Mouse (Mus musculus) stomach, embryonic 14.5 days (tissue): ENCODE measurements around the gene Lrrc74b. TPM values are rescaled to one million over a fixed set of nuclear protein-coding genes. Genes with fewer than 3 reads are reported as not detected.

ENCODE experiments used
- ATAC-seq: fragments of 200-750 bp; cut with Nextera tagmentation; 2 replicates; pipeline ENCODE4 v1.8.0; 2017; ENCODE audit warnings: low read depth, moderate TSS enrichment; ENCODE audit not compliant: insufficient number of reproducible peaks, insufficient read depth, low FRiP score
- H3K27ac ChIP-seq: fragments of 300-500 bp; sonication (generic); 2 replicates; pipeline ENCODE4 v1.5.1; 2014; ENCODE audit warnings: mild to moderate bottlenecking, low read length, moderate library complexity, mixed read lengths
- H3K27me3 ChIP-seq: fragments of 300-500 bp; sonication (generic); 2 replicates; pipeline ENCODE4 v1.6.1; 2014; ENCODE audit warnings: low read length, control low read depth, mixed read lengths; ENCODE audit not compliant: control insufficient read depth, insufficient read depth
- H3K36me3 ChIP-seq: fragments of 300-500 bp; sonication (generic); 2 replicates; pipeline ENCODE4 v1.6.1; 2014; ENCODE audit warnings: mild to moderate bottlenecking, control low read depth, low read length, moderate library complexity, mixed read lengths; ENCODE audit not compliant: control insufficient read depth, insufficient read depth
- H3K4me1 ChIP-seq: fragments of 300-500 bp; sonication (generic); 2 replicates; pipeline ENCODE4 v1.6.1; 2014; ENCODE audit warnings: low read length, control low read depth, mixed read lengths; ENCODE audit not compliant: control insufficient read depth, insufficient read depth
- H3K4me2 ChIP-seq: fragments of 300-500 bp; sonication (generic); replicated peaks from 2 replicates; pipeline ENCODE4 v1.6.1; 2014; ENCODE audit warnings: low read depth, low read length, control low read depth
- H3K4me3 ChIP-seq: fragments of 300-500 bp; sonication (generic); 2 replicates; pipeline ENCODE4 v1.5.1; 2014; ENCODE audit warnings: low read depth, low read length, control low read depth
- H3K9ac ChIP-seq: fragments of 300-500 bp; sonication (generic); replicated peaks from 2 replicates; pipeline ENCODE4 v1.6.1; 2014; ENCODE audit warnings: low read depth, mild to moderate bottlenecking, control low read depth, low read length, moderate library complexity, mixed read lengths
- H3K9me3 ChIP-seq: fragments of 300-500 bp; sonication (generic); 2 replicates; pipeline ENCODE4 v1.6.1; 2016; ENCODE audit warnings: low read depth, low read length, control low read depth; ENCODE audit not compliant: control insufficient read depth
- WGBS: fragments of 180-500 bp; shearing (Covaris S2); extraction: QIAGEN DNeasy Blood & Tissue Kit; methylation state at CpG from one replicate; pipeline ENCODE4 v1.1.7; 2014; 5-methylcytosine and 5-hydroxymethylcytosine counted together
- polyA plus RNA-seq: library from polyadenylated mRNA; unstranded; fragments of >200 nt; fragmentation: Nextera tagmentation; extraction: Ambion mirVana; gene quantifications from 2 replicates; pipeline ENCODE4 v1.2.1, GENCODE M21; 2014

Gene Lrrc74b
- polyA plus RNA-seq = 0.27 and 0.35 TPM in 2 replicates

DNA sequence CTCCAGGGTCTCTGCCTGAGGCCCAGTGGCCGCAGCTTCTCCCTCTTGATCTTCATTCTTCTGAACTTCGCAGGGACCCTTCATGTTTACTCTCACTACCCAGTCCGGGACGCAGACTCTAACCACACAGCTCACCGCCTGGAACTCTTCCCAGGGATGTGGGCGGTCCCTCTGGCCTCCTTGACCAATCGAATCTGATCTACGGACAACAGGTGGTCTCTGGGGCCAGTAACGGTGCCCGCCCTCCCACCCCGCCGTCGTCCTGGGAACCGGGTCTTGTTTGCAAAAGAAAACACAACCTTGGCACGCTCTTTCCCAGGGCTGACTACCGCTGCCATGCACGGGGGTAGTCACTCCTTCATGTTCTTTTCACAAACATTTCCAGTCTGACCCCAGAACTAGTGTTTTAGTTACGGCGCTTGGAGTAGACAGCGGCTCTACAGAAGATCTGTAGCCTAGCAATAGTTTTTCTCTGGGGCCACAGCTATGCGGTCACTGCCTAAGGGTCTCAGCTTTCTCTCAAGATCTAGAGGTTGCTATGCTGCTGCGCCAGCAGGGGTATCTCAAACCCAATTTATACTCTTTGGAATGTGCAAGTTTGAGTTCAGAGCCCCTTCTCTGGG is at the start of gene Lrrc74b:
Gene Lrrc74b, minus strand, starts transcription at position 120 of the 623 bp plus-strand sequence.
- Histone ChIP-seq H3K4me3 (peak within 1 kb of the TSS; percentile 22), H3K4me2 (peak within 1 kb of the TSS; percentile 60), H3K27me3 (no peaks in the 10 kb centered on the region), H3K4me1 (peaks cover 26% of the 10 kb centered on the region), H3K36me3 (no peaks in the 10 kb centered on the region), H3K27ac (peak within 1 kb of the TSS; percentile 73), H3K9me3 (no peaks in the 10 kb centered on the region), H3K9ac (no peak within 1 kb of the TSS; the same call in 1 of the 2 replicates)
- WGBS = 1% methylated on average over 22 of the region's 22 CpGs
- peak; percentile 87 for ATAC-seq

DNA sequence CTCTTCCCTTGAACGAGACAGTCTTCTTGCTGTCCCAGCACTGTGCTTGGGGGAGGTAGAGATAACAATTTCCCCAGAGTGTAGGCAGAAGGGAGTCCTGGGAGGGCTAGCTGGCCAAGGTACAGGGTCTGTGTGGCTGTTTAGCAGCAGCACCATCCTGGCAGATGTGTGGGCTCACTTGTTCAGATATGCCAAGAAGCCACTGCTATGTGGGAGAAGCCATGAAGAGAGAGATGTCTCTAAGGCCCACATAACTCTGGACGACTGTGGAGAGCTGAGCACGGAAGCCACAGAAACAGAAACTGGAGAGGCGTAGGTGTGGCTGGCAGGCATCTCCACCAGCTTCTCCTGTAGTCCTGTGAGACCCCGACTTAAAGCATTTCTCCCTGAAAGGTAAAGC is 44.6 kb upstream of the Lrrc74b start:
- Histone ChIP-seq H3K9ac (no peak overlapping the region), H3K4me2 (no peak overlapping the region), H3K27ac (no peak overlapping the region), H3K4me3 (no peak overlapping the region), H3K27me3 (no peaks in the 10 kb centered on the region), H3K4me1 (no peaks in the 10 kb centered on the region), H3K36me3 (no peaks in the 10 kb centered on the region), H3K9me3 (no peaks in the 10 kb centered on the region)
- WGBS = 71% methylated on average over 5 of the region's 5 CpGs
- ATAC-seq = no peak

DNA sequence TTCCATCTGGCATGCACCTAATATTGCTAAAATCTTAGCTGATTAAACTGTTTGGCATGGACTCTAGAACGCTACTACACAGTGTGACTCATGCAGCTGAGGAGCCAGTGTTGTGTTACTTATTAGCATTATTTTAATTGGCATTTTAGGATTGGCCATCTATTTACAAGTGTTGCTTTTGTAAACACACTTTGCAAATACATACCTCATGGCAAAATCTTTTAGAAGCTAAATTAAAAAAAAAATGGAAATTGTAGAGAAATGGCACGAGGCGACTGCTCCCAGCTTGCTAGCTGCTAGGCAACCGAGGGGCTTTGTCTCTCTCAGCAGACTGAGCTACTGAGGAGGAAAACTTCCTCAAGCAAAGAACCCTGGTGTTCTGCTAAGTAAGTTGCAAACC is 43.9 kb upstream of the Lrrc74b start:
- Histone ChIP-seq H3K4me3 (no peak overlapping the region), H3K27ac (no peak overlapping the region), H3K9me3 (no peaks in the 10 kb centered on the region), H3K36me3 (no peaks in the 10 kb centered on the region), H3K4me2 (no peak overlapping the region), H3K4me1 (no peaks in the 10 kb centered on the region), H3K27me3 (no peaks in the 10 kb centered on the region), H3K9ac (no peak overlapping the region)
- no peak for ATAC-seq
- 66% methylated on average over 4 of the region's 4 CpGs for WGBS

GRCm38 (mm10) chr16:17600944-17601562 is 40.0 kb upstream of the Lrrc74b start:
- no peak overlapping the region for H3K9ac ChIP-seq
- WGBS = 56% methylated on average over 3 of the region's 3 CpGs
- H3K4me3 ChIP-seq = no peak overlapping the region
- H3K36me3 ChIP-seq = no peaks in the 10 kb centered on the region
- no peak overlapping the region for H3K4me2 ChIP-seq
- H3K27ac ChIP-seq = no peak overlapping the region
- no peaks in the 10 kb centered on the region for H3K4me1 ChIP-seq
- H3K9me3 ChIP-seq = no peaks in the 10 kb centered on the region
- H3K27me3 ChIP-seq = no peaks in the 10 kb centered on the region
- ATAC-seq = no peak

DNA sequence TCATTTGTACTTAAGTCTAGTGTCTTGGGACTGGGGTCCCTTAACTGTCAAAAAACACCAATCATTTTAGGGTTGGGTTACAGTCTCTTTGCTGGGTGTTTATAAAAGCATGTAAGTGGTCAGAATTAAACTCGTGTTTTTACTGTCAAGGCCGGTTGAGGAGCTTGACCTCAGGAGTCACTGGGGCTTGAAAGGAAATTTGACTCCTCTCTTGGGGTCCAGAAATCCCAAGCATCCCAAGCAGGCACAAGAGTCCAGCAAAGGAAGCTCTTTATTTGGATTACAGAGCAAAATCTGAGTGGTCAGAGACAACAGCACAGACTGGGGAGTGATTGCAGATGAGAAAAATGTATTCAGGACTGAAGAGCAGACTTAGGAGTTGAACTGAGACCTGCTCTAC is 29.7 kb upstream of the Lrrc74b start:
- Histone ChIP-seq H3K4me3 (no peak overlapping the region), H3K4me2 (no peak overlapping the region), H3K9me3 (no peaks in the 10 kb centered on the region), H3K9ac (no peak overlapping the region), H3K27ac (no peak overlapping the region), H3K36me3 (no peaks in the 10 kb centered on the region), H3K27me3 (no peaks in the 10 kb centered on the region), H3K4me1 (no peaks in the 10 kb centered on the region)
- ATAC-seq = no peak
- 22% methylated on average over 2 of the region's 2 CpGs for WGBS

- ATAC-seq = no peak
- WGBS = 85% methylated on average over 7 of the region's 7 CpGs
Observed at GRCm38 (mm10) chr16:17584555-17584954, 23.5 kb upstream of the Lrrc74b start.

GRCm38 (mm10) chr16:17583064-17583463 is 22.0 kb upstream of the Lrrc74b start, which contains the start of gene Slc7a4:
TSS of gene Slc7a4 (minus strand) at chr16:17583214.
- no peaks in the 10 kb centered on the region for H3K4me1 ChIP-seq
- ATAC-seq = no peak
- 22% methylated on average over 8 of the region's 8 CpGs for WGBS

More at GRCm38 (mm10) chr16:17584555-17584954, 23.5 kb upstream of the Lrrc74b start:
- Histone ChIP-seq H3K36me3 (no peaks in the 10 kb centered on the region), H3K27ac (no peak overlapping the region), H3K4me3 (no peak overlapping the region), H3K4me1 (no peaks in the 10 kb centered on the region), H3K9me3 (no peaks in the 10 kb centered on the region), H3K27me3 (no peaks in the 10 kb centered on the region), H3K4me2 (no peak overlapping the region), H3K9ac (no peak overlapping the region)

GRCm38 (mm10) chr16:17576825-17577215 is 15.8 kb upstream of the Lrrc74b start:
- H3K36me3 ChIP-seq = no peaks in the 10 kb centered on the region
- H3K4me1 ChIP-seq = peaks cover 4% of the 10 kb centered on the region; the same call in 1 of the 2 replicates
- H3K4me2 ChIP-seq = peak overlapping the region; percentile 80
- no peaks in the 10 kb centered on the region for H3K9me3 ChIP-seq
- 0 out of 2 replicates have a peak overlapping the region, but pooled peaks have one; percentile 18 for H3K9ac ChIP-seq
- H3K27me3 ChIP-seq = peaks cover 11% of the 10 kb centered on the region; the same call in 1 of the 2 replicates
- ATAC-seq = no peak
- 17% methylated on average over 8 of the region's 8 CpGs for WGBS
- no peak overlapping the region for H3K27ac ChIP-seq
- peak overlapping the region; percentile 55 for H3K4me3 ChIP-seq

More at GRCm38 (mm10) chr16:17583064-17583463, 22.0 kb upstream of the Lrrc74b start, which contains the start of gene Slc7a4:
- H3K9ac ChIP-seq = no peak within 1 kb of the TSS
- H3K9me3 ChIP-seq = no peaks in the 10 kb centered on the region
- no peaks in the 10 kb centered on the region for H3K27me3 ChIP-seq
- H3K4me3 ChIP-seq = no peak within 1 kb of the TSS
- H3K27ac ChIP-seq = no peak within 1 kb of the TSS
- H3K4me2 ChIP-seq = no peak within 1 kb of the TSS
- no peaks in the 10 kb centered on the region for H3K36me3 ChIP-seq
